Mouse (Mus musculus) kidney, postnatal 25 days (tissue): ENCODE data around the gene Gpr107.

ENCODE experiments used
- DNase-seq, 2 experiments: peaks; one replicate each; pipeline ENCODE4 v3.0.0; 2021; ENCODE audit warnings: mixed read lengths in 2 of 2

The Gpr107 gene

GRCm38 (mm10) chr2:31127899-31128298 is 24.2 kb upstream of the Gpr107 start:
- peak in 1 of 2 experiments; percentile 31 for DNase-seq

- DNase-seq: no peak
Measured at GRCm38 (mm10) chr2:31129742-31130518, 22.2 kb upstream of the Gpr107 start.

GRCm38 (mm10) chr2:31130815-31131299 is 21.3 kb upstream of the Gpr107 start:
- peak; percentile 52 to 65 for DNase-seq

- peak; percentile 28 to 65 for DNase-seq
Measured at GRCm38 (mm10) chr2:31132682-31133081, 19.4 kb upstream of the Gpr107 start.

- no peak for DNase-seq
Measured at GRCm38 (mm10) chr2:31133981-31134380, 18.1 kb upstream of the Gpr107 start.

- DNase-seq: peak in 1 of 2 experiments; percentile 24
Measured at GRCm38 (mm10) chr2:31135512-31135931, 16.6 kb upstream of the Gpr107 start.

GRCm38 (mm10) chr2:31136338-31136737 is 15.8 kb upstream of the Gpr107 start:
- DNase-seq: peak; percentile 42 to 63

- no peak for DNase-seq
Measured at GRCm38 (mm10) chr2:31137018-31137590, 15.0 kb upstream of the Gpr107 start.

- DNase-seq: no peak
Measured at GRCm38 (mm10) chr2:31139174-31139632, 12.9 kb upstream of the Gpr107 start.

- DNase-seq: no peak
Measured at GRCm38 (mm10) chr2:31139991-31140771, 11.9 kb upstream of the Gpr107 start.

GRCm38 (mm10) chr2:31140772-31141073 is 11.4 kb upstream of the Gpr107 start:
- DNase-seq: no peak

- peak; percentile 51 to 66 for DNase-seq
Measured at GRCm38 (mm10) chr2:31141074-31141866, 10.8 kb upstream of the Gpr107 start.

- peak; percentile 87 to 93 for DNase-seq
Measured at GRCm38 (mm10) chr2:31141867-31142454, 10.2 kb upstream of the Gpr107 start, which contains the start of gene Fnbp1. Fnbp1 (minus strand) TSS chr2:31142008.

GRCm38 (mm10) chr2:31142505-31142904 is 9.6 kb upstream of the Gpr107 start:
- no peak for DNase-seq

GRCm38 (mm10) chr2:31143326-31143725 is 8.8 kb upstream of the Gpr107 start:
- DNase-seq: no peak

- DNase-seq: no peak
Measured at GRCm38 (mm10) chr2:31143768-31144695, 8.1 kb upstream of the Gpr107 start.

GRCm38 (mm10) chr2:31144901-31145300 is 7.2 kb upstream of the Gpr107 start:
- DNase-seq: no peak

- no peak for DNase-seq
Measured at GRCm38 (mm10) chr2:31147054-31147453, 5.1 kb upstream of the Gpr107 start.

GRCm38 (mm10) chr2:31150762-31151161 is 1.4 kb upstream of the Gpr107 start:
- DNase-seq: no peak

GRCm38 (mm10) chr2:31156846-31157245 is 4.7 kb downstream of the Gpr107 start:
- DNase-seq: no peak
